Mouse (Mus musculus) left cerebral cortex, adult 2 months (tissue): ENCODE measurements around the gene Spns1. TPM values are rescaled to one million over a fixed set of nuclear protein-coding genes. Genes with fewer than 3 reads are reported as not detected.
"Not testable (repeated sequence)": the region's sequence is repeated elsewhere in the genome, so short reads cannot be mapped to it uniquely, and the experiment has no call there.

Experiments
- DNase-seq, 2 experiments: peaks; one replicate each; pipeline ENCODE4 v3.0.0; 2021 to 2022; ENCODE audit warnings: low spot score in 2 of 2, mixed read lengths in 1 of 2; ENCODE audit errors: extremely low spot score in 1 of 2
- H3K27ac ChIP-seq: fragments of 200-600 bp; 2 replicates; pipeline ENCODE4 v1.8.1; 2022
- H3K4me3 ChIP-seq: fragments of 200-600 bp; 2 replicates; pipeline ENCODE4 v1.8.1; 2022
- CTCF ChIP-seq: fragments of 200-600 bp; IDR thresholded peaks from 2 replicates; pipeline ENCODE4 v1.8.1; 2022; ENCODE audit warnings: antibody characterized with exemption, mild to moderate bottlenecking, moderate library complexity
- intact Hi-C: fragments of 180-260 bp; cut with DNase I; formaldehyde crosslinking; loops from one replicate; pipeline ENCODE4 v1.15.1; 2025
- total RNA-seq, 2 experiments: library from RNA; stranded (reverse); gene quantifications; 2 replicates each; pipeline ENCODE4 v1.2.3; 2021

Spns1 gene
- total RNA-seq, 2 experiments from 2014 or later = 85.0 to 95.6 TPM

DNA sequence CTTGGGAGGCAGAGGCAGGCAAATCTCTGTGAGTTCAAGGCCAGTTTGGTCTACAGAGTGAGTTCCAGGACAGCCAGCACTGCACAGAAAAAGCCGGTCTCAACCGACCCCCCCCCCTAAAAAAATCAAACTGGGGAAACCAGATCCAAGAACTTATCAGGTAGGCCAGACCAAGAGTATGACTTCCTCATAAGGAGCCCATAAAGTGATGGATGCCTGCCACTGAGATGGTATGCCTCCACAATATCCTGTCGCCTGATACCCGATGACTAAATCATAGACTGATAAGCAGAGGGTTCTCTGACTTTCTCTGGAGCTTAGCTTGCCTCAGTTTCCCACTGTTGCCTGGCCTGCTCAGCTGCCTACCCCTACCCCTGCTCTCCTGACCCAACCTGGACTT, 20.6 kb upstream of the Spns1 start:
- no peak overlapping the region for H3K27ac ChIP-seq
- intact Hi-C loops = loop anchor here (5.0 kb wide), 1 partner anchor 74 kb away; no protein-coding TSS in a partner anchor
- TF ChIP-seq CTCF = no peak
- no peak for DNase-seq
- H3K4me3 ChIP-seq = no peak overlapping the region

DNA sequence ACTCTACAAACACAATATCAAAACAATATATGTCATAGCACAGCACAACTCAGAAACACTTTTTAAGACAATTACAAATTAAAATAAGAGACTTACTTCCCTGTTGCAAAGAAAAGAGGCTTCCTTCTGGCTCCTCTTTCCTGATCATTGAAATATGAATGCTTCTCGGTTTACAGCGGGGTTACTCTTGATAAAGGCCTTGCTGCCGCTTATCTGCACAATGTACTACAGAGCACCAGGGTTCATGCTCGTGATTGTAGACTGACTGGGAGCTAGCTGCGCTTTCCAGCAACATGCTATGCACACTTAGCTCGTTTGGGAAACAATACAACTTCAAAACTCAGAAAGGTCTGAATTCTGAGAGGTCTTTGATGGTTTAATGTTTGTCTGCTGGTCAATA, 20.0 kb upstream of the Spns1 start:
- 0 out of 2 replicates have a peak overlapping the region, but pooled peaks have one; percentile 7 for H3K4me3 ChIP-seq
- H3K27ac ChIP-seq = no peak overlapping the region
- no peak for TF ChIP-seq CTCF
- intact Hi-C loops = loop anchor here (5.0 kb wide), 1 partner anchor 75 kb away; no protein-coding TSS in a partner anchor
- DNase-seq = no peak

DNA sequence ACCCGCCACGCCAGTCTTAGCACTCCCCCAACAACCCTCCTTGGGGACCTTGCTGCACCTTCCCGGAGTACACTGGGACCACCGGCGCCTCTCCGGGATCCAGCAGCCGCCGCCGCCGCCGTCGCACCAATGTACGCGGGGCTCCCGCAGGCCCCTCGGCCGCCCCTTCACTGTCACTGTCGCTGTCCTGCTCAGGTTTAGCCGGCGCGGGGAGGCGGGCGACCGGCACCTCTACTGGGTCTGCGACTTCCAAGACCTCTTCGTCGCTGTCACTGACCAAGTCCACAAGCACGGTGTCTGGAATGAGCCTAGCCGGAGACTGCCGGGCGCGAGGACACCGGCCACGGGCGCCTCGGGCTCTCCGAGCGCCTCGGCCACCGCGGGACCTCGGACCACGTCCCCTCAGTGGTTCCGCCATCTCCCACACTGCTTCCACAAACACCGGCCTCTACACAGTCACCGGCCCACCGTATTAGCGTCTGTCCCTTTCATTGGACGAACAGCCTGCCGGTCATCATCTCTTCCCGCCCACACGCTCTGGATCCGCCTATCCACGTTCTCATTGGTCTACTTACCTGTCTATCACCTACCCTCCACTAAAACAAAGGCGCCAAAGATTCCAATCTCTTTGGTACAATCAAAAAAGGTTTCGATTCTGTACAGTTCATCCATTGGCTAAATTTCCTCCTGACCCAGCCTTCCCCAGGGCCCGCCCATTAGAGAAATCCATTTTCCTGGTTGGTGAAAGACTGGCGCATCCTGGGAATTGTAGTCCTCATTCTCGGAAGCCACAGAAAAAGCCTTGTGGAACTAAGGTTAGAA, 19.3 kb upstream of the Spns1 start, which contains the start of gene Nfatc2ip:
Gene Nfatc2ip, minus strand, starts transcription at position 440 of the 822 bp plus-strand sequence.
- no peak for TF ChIP-seq CTCF
- peak within 1 kb of the TSS; percentile 98 for H3K4me3 ChIP-seq
- peak within 1 kb of the TSS; percentile 54; the same call in 1 of the 2 replicates for H3K27ac ChIP-seq
- DNase-seq = peak; percentile 95 to 96
- intact Hi-C loops = loop anchor here (5.0 kb wide), 1 partner anchor 76 kb away; no protein-coding TSS in a partner anchor

- H3K4me3 ChIP-seq, H3K27ac ChIP-seq, DNase-seq, intact Hi-C loops: not testable (repeated sequence)
These were observed 15.0 kb upstream of the Spns1 start for GRCm38 (mm10) chr7:126392086-126392884.

- no peak for TF ChIP-seq CTCF
- Histone ChIP-seq H3K4me3 (no peak overlapping the region), H3K27ac (no peak overlapping the region)
- DNase-seq = no peak
- intact Hi-C loops = loop anchor here (10.0 kb wide), 1 partner anchor 923 kb away; no protein-coding TSS in a partner anchor
These were observed 10.9 kb upstream of the Spns1 start for GRCm38 (mm10) chr7:126388185-126388584.

GRCm38 (mm10) chr7:126383565-126383964, 6.3 kb upstream of the Spns1 start:
- DNase-seq = no peak
- intact Hi-C loops = loop anchor here (10.0 kb wide), 1 partner anchor 919 kb away; no protein-coding TSS in a partner anchor
- no peak overlapping the region for H3K27ac ChIP-seq
- no peak for TF ChIP-seq CTCF
- H3K4me3 ChIP-seq = no peak overlapping the region

- H3K27ac ChIP-seq = peak overlapping the region; percentile 87
- DNase-seq = no peak
- intact Hi-C loops = loop anchor here (1.0 kb wide), 1 partner anchor 116 kb away; no protein-coding TSS in a partner anchor
- H3K4me3 ChIP-seq = peak overlapping the region; percentile 99
- TF ChIP-seq CTCF = no peak
These were observed 360 bp downstream of the Spns1 start for GRCm38 (mm10) chr7:126376903-126377277.

DNA sequence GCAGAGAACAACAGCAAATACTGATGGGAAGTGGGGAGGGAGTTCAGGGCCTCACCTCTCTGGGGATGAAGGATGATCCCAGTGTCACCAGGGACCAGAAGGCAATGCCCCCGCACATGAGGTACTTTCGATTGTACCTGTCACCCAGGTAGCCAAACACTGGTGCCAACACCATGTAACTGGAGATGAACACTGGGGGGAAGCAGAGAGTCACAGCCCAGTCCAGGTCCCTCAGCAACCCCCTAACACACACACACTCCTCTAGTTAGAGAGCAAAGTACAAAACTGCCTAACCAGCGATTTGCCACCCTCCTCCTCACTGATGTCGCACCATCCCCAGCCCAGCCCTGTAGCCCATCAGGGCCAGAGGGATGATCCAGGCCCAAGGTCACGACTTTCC, 2.2 kb downstream of the Spns1 start:
- intact Hi-C loops = no loop called here
- Histone ChIP-seq H3K4me3 (no peak overlapping the region), H3K27ac (no peak overlapping the region)
- peak; percentile 30 for TF ChIP-seq CTCF
- no peak for DNase-seq

GRCm38 (mm10) chr7:126374526-126374925, 2.7 kb downstream of the Spns1 start:
- Histone ChIP-seq H3K4me3 (no peak overlapping the region), H3K27ac (no peak overlapping the region)
- no peak for DNase-seq
- TF ChIP-seq CTCF = no peak
- intact Hi-C loops = no loop called here

DNA sequence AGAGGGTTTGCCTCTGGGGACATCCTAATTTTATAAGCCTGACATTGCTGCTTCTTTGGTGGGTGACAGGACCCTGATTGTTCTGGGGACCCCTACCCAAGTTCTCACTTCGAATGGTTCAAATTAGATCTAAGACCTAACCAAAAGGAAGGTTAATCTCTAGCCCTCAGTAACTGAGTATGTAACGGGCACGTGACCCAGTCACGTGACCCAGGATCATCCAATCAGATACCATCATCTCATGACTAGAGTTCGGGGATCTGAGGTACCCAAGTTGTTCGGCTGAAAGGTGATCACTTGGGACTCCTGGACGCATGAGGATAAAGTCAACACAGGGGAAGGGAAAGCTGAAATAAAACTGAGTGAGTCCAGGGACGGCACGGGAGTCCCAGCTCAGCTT, 4.2 kb downstream of the Spns1 start:
- intact Hi-C loops = no loop called here
- DNase-seq = no peak
- TF ChIP-seq CTCF = no peak

GRCm38 (mm10) chr7:126369393-126369792, 7.9 kb downstream of the Spns1 start, which contains the start of gene Lat:
Gene Lat (minus strand): TSS chr7:126369570.
- DNase-seq = no peak
- no peak for TF ChIP-seq CTCF
- no peak within 1 kb of the TSS for H3K4me3 ChIP-seq
- intact Hi-C loops = no loop called here
- H3K27ac ChIP-seq = no peak within 1 kb of the TSS

More for the DNA sequence above, 4.2 kb downstream of the Spns1 start:
- H3K27ac ChIP-seq = no peak overlapping the region
- no peak overlapping the region for H3K4me3 ChIP-seq

DNA sequence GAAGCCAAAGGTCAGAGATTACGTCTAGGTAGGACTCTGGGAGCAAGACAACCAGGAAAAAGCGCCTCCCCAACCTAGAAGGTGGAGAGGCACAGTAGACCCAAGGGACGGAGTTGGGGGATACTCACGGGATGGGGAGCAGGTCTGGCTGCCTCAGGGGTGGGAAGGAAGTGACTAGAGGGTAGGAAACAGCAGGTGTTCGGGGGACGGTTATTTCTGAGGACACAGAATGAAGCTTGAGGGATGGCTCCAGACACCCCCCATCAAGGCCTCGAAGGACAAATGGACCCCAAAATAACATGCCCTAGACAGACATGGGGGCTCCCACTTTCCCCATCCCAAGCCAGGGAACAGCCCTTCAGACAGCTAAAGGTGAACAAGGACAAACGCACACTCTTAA, 8.9 kb downstream of the Spns1 start:
- H3K27ac ChIP-seq = no peak overlapping the region
- no peak for TF ChIP-seq CTCF
- DNase-seq = no peak
- no peak overlapping the region for H3K4me3 ChIP-seq
- intact Hi-C loops = no loop called here
